Mouse (Mus musculus) lung, postnatal 36 days (tissue): ENCODE measurements around the gene Arid3b.
A peak's percentile ranks its signal among the peaks of the same experiment; 100 is the strongest.

Experiments used
- DNase-seq: peaks from one replicate; pipeline ENCODE4 v3.0.0; 2022; ENCODE audit warnings: mixed read lengths

Gene Arid3b

GRCm38 (mm10) chr9:57775026-57775425, 61.6 kb downstream of the Arid3b start:
- no peak for DNase-seq

- peak; percentile 34 for DNase-seq
Observed at GRCm38 (mm10) chr9:57774168-57774567, 62.4 kb downstream of the Arid3b start.

- DNase-seq, result no peak
Observed at GRCm38 (mm10) chr9:57773754-57774153, 62.8 kb downstream of the Arid3b start.

GRCm38 (mm10) chr9:57770836-57771235, 65.8 kb downstream of the Arid3b start:
- DNase-seq, result no peak

DNA sequence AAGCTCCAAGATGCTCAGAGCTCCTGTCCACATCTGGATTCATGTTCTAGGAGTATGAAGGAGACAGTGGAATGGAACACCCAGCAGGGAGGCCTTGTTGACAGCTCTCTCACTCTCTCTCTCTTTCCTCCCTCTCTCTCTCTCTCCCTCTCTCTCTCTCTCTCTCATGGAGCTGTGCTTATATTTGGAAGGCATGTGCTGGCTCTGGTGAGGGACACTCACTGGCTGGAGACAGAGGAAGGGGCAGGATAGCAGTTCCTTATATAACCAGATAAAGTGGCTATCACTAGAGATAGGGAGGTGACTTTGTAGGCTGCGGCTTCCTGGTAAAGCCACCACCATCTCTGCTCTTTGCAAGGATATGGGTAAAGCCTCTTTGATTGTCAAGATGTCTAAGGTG, 66.4 kb downstream of the Arid3b start:
- DNase-seq, result no peak

DNA sequence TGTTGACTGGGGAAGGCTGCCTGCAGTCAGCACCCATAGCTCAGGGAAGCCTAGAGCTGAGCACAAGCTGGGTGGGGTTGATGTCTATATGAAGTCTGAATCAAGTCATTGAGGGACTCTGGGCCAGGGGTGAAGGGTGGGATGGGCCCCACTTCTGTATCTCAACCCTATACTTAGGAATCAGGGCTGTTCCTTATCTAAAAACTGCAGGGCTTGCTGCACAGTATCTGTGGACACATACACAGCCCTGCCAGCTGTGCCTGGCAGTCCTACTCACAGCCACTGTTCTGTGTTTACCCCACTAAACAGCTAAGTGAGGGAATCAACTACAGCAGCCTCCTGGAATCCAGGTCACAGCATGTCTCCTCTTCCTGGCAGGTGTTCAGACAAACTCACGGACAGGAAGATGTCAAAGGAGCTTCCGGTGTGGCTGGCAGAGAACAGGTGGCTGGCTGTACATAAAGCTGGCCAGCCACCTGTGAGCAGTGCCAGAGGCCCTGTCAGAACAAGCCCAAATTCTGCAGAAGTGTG, 67.0 kb downstream of the Arid3b start:
- DNase-seq, result no peak

- no peak for DNase-seq
Observed at GRCm38 (mm10) chr9:57767231-57767630, 69.4 kb downstream of the Arid3b start.

GRCm38 (mm10) chr9:57766431-57766830, 70.2 kb downstream of the Arid3b start:
- no peak for DNase-seq

- DNase-seq, result peak; percentile 78
Observed at GRCm38 (mm10) chr9:57765364-57766351, 70.9 kb downstream of the Arid3b start, which contains the start of gene Clk3. Clk3 (minus strand) TSS chr9:57765860.

GRCm38 (mm10) chr9:57764974-57765363, 71.6 kb downstream of the Arid3b start:
- DNase-seq, result peak; percentile 94

DNA sequence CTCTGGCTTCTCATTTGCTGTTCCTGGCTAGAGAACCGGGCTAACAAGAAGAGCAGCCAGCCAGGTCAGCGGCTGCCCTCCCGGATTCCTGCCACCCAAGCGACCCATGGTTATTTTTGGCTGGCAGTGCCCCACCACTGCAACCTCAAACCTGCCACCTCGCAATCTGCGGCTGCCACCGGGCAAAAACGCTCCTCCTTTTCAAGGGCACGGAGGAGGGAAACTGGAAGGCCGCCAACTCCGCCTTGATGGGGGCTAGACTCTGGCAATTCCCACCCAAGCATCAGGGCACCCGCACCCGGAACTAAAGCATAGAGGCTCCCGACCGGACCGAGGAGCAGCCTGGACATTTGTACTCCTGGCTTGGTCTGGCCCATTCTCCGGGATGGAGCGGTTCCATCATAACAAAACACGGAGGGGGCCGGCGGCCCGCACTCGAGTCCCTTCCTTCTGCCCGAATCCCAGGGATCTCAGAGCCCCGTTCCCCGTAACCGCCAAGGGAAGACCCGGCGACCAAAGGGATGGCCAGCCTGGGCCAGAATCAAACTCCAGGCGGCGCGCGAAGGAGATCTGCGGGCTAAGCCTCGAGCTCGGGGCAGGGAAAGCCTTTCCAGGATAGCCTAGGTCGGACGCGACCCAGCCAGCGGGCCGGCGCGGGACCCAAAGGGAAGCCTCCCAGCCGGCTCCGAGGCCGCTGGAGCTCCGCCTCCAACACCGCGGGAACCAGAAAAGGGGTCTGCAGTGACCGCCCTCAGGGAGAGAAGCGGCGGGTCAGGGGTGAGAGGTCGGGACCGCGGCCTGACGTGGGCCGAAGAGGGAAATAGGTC, 72.2 kb downstream of the Arid3b start:
- DNase-seq, result peak; percentile 67

GRCm38 (mm10) chr9:57762563-57762991, 74.0 kb downstream of the Arid3b start:
- peak; percentile 80 for DNase-seq

DNA sequence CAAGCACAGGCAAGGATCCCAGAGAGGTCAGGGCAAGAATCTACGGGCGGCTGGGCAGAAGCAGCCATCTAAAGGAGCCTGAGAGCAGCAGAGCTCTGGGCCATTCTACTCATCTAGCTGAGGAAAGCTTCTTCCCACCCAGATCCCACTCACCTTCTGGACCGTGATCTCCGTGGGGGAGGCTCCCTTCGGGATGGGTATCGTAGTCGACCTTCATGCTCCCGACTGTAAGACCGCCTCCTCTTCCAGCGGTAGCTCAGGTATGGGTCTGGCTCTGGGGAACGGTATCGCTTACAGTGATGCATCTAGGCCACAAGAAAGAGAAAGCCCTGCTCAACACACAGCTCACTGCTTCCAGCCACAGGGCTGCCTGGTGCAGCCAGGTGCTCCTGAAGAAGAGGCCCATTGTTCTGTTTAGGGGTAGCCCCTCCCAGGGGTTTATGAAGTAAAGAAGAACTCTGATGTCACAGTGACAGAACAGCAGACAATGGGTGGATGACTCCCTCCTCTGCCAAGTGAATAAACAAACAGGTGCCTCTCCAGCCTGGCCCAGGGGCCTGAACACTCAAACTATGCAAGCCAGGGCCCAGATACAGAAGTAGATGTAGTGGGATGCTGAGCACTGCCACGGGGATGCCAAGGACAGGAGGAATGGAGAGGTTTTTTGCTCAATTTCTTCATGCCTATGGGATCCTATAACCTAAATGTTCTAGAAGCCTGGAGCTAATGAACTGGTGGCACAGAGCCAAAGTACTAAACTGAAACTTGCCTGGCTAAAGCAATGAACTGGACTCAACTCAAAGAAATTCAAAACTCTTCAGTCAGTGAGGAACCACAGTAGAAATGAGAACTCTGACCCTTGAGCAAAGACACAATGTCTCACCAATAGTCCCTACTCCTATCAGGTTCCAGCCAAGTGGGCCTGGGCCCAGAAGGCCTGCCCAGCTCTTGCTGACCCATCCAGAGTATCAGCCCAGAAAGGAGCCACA, 74.7 kb downstream of the Arid3b start:
- peak; percentile 39 for DNase-seq

DNA sequence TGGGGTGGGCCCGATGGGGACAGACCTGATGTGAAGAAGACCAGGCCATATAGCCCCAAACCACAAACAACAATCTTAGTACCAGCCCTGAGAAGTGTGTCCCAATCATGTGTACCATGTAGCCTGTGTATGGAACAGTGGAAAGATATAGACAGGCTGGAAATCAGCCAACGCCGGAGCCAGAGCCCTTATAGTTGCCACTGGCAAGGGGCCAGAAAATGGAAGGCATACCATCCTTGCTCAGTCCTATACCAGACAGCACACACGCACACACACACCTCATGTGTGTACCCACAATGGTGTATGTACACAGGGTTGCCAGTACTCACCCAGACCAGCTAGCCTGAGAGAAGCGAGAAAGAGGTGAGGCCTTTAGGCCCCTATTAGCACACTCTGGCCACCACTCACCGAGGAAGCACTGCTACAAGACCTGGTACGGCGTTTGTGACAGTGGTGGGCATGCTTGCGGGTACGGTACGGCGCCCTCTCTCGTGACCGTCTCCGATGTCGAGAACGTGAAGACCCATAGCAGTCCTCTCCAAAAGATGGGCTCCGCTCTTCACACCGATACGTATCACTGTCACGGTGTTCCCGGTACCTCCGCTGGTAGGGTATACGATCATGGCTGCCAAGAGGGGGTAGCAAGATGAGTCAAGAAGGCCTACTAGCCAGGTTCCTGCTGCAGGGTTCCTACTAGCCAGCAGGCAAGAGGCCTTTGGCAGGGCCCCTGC, 76.0 kb downstream of the Arid3b start:
- DNase-seq, result no peak

DNA sequence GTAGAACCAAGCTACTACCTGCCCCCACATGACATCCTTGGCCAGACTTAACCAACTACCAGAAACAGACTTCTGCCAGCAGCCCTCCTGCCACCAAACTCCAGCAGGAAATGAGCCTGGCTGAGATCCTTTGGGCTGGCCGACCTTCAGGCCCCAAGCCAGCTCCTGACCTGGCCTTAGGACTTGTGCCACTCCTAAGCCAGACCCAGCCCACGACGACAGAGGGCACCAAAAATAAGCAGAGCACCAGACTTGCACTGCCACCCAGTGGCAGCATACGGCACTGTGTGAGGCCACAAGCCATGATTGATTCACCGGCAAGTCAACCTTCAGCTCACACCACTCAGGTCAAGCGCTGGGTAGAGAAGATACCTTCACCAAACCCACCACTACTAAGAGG, 77.3 kb downstream of the Arid3b start:
- peak; percentile 92 for DNase-seq

DNA sequence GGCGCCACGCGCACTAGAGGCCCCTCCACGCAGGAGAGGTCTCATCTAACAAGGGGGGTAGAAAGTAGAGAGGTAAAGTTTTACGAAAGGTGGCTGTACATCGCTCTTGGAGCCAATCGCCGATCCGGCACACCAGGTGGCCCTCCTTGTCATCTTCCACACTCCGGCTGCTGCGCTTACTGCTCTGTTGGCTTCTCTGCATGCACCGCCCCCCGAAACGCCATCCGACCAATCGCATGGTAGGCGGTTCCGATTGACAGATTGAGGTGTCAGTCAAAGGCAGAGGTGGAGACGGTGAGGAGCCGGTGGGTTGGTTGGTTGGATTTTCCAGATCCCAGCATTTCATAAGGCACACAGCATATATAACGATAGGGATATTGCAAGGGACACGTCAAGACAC, 78.1 kb downstream of the Arid3b start:
- DNase-seq, result no peak

DNA sequence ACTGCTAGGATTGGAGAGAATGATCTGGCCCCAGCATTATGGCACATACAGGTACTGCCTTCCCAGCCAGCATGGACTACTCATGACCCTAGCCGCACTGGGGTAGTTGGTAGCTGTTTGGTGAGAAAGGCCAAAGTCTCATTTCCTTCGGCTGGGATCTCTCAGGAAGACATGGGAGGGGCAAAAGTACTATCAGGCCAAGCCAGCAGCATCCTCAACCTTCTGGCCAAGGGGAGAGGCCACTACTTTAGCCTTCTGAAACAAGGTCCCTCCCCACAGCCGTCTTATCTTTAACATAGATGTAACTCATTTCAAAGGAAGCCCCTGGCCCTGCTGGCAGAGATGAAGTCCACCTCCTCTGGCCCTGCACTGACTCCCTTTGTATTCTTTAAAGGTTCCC, 79.0 kb downstream of the Arid3b start:
- peak; percentile 64 for DNase-seq

DNA sequence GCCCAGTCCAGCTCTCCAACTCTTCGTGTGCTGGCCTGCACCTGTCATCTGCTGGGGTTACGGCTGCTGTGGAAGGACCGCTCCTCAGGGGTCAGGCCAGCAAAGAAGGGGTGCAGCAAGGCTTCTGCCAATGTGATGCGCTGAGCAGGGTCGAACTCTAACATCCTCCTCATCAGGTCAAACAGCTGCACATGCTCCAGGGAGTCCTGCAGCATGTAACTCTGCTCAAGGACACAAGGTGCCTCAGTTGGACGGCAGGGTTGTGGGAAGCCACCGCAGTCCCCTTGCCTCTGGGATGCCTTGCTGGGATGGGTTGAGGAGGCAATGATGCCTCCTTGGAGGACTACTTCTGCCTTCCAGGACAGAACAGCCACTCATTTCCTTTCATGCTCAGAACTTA, 85.7 kb downstream of the Arid3b start:
- no peak for DNase-seq

DNA sequence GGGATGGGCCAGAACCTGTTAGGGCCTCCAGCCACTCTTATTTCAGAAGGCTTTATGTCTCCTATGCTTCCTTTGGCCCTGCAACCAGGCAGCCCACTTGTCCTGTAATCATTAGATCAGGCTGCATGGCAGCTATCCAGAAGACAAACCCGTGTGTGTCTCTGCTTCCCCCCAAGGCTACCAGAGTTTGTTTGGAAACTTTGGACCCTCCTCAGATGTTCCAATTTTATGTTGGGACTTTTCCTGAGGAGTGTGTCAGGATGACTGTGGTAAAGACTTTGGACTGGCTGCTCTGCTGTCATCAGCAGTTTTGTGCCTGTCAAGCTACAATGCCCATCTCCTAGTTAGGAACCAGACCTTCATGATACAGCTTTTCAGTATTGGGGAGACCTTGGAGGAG, 87.8 kb downstream of the Arid3b start:
- no peak for DNase-seq

DNA sequence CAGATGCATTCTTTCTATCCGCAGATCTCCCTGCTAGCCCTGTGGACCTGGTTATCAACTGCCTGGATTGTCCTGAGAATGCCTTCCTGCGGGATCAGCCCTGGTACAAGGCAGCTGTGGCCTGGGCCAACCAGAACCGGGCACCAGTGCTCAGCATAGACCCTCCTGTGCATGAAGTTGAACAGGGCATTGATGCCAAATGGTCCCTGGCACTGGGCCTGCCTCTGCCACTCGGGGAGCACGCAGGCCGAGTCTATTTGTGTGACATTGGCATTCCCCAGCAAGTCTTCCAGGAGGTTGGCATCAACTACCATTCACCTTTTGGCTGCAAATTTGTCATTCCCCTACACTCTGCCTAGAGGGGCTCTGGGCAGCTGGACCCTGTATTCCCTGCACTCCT, 88.5 kb downstream of the Arid3b start:
- no peak for DNase-seq

DNA sequence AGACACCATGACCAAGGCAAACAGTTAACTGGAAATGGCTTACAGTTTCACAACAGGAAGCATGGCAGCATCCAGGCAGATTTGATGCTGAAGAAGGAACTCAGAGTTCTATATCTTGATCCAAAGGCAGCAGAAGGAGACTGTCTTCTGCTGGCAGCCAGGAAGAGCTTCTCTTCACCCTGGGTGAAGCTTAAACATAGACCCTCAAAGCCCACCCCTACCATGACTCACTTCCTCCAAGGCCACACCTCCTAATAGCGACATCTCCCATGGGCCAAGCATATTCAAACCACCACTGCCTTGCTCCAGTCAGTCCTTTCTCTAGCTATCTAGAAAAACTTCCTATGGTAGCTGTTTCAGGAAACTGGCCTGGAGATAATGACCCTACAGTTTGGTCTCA, 89.5 kb downstream of the Arid3b start:
- DNase-seq, result no peak
